8 mouse cellular contexts compared by ENCODE assay signal in the genomic region with DNA sequence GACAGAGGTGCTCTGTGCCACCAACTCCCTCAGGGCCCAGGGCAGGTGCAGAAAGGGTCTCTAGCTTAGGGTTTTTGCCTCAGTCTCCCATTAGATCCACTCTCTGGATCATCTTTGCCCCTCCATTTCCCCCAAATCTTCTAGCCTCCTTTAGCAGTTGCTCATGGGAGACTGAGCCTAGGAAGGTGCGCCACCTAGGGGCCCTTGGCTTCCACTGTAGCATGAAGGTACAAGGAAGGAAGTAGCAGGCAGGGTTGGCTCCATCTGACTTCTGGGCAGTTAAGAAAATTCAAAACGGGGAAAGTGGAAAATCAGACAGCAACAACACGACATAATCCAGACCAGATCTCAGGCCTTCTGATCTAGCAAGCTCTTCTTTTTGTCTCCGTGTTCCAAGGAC. TPM values are rescaled to one million over a fixed set of nuclear protein-coding genes. Genes with fewer than 3 reads are reported as not detected.
DNase-seq lines count a peak whose midpoint lies in the region; ATAC-seq and TF ChIP-seq lines count a peak whose summit lies in the region.
"Had no signal": no experiment of that assay in that cellular context is flagged by ENCODE, and none has a peak within 500 bp of the region (broad histone marks: within the 10 kb centered on the region; RNA-seq: fewer than 3 reads in every experiment).

No protein-coding gene starts in this region.

- H3K9ac ChIP-seq in ES-E14 (ENCODE audit: insufficient read depth, low read depth, low read length, poor library complexity, severe bottlenecking), result no peak overlapping the region
- no peak overlapping the region for H3K9ac ChIP-seq in forebrain, postnatal 0 days
- no peak overlapping the region for H3K9ac ChIP-seq in lung, postnatal 0 days (replicated peaks; ENCODE audit: low read depth)
- H3K9ac ChIP-seq: limb, embryonic 13.5 days had no signal

- no peak overlapping the region for H3K27ac ChIP-seq in ES-E14 (ENCODE audit: insufficient read depth, low read depth, low read length, poor library complexity, severe bottlenecking)
- H3K27ac ChIP-seq in forebrain, postnatal 0 days (ENCODE audit: low read depth, low read length), result no peak overlapping the region
- H3K27ac ChIP-seq in lung, postnatal 0 days (ENCODE audit: low read length), result no peak overlapping the region
- H3K27ac ChIP-seq in small intestine, adult 2 months (ENCODE audit: insufficient read depth, low read depth, low read length), result no peak overlapping the region
- H3K27ac ChIP-seq: limb, embryonic 13.5 days had no signal

- TF ChIP-seq CTCF in forebrain, postnatal 0 days (IDR thresholded peaks at IDR 0.05; ENCODE audit: low read depth), result peak; percentile 95
- peak; percentile 90 for TF ChIP-seq CTCF in lung, postnatal 0 days (IDR thresholded peaks at IDR 0.05)
- TF ChIP-seq CTCF in small intestine, adult 2 months (IDR thresholded peaks at IDR 0.05; ENCODE audit: extremely low read depth, insufficient read length, insufficient replicate concordance, low read depth, low read length), result peak; percentile 79; the same call in 1 of the 2 replicates

- H3K4me3 ChIP-seq in ES-E14 (ENCODE audit: insufficient read depth in 1 of 2, low read depth in 1 of 2, low read length in 2 of 2, poor library complexity in 1 of 2, severe bottlenecking in 1 of 2), result no peak overlapping the region
- H3K4me3 ChIP-seq in forebrain, postnatal 0 days (ENCODE audit: low read depth, low read length), result no peak overlapping the region
- no peak overlapping the region for H3K4me3 ChIP-seq in lung, postnatal 0 days (ENCODE audit: low read depth, low read length)
- H3K4me3 ChIP-seq in small intestine, adult 2 months (ENCODE audit: low read depth, low read length), result no peak overlapping the region
- H3K4me3 ChIP-seq: limb, embryonic 13.5 days had no signal

- DNase-seq in B cell, adult 2 months, result peak; percentile 61 to 69
- DNase-seq in ES-E14 (ENCODE audit: low read depth, low spot score), result no peak
- peak; percentile 66 to 71 for DNase-seq in cerebellum, adult 18-20 months
- DNase-seq in forebrain, postnatal 0 days, result peak; percentile 90
- peak; percentile 60 for DNase-seq in kidney, postnatal 14 days
- DNase-seq in lung, postnatal 0 days (ENCODE audit: low spot score), result peak; percentile 72

- no peak for TF ChIP-seq POLR2A in small intestine, adult 2 months (IDR thresholded peaks at IDR 0.05; ENCODE audit: low read depth, low read length)

- peaks cover 0 to 10% of the 10 kb centered on the region in 2 experiments; a peak in 1 of 4 replicates for H3K4me1 ChIP-seq in ES-E14 (ENCODE audit: control insufficient read depth in 2 of 2, insufficient read depth in 2 of 2, low read length in 2 of 2, poor library complexity in 1 of 2)
- peaks cover 16% of the 10 kb centered on the region for H3K4me1 ChIP-seq in forebrain, postnatal 0 days (ENCODE audit: insufficient read depth)
- H3K4me1 ChIP-seq in lung, postnatal 0 days (ENCODE audit: insufficient read depth, low read depth, low read length), result peaks cover 6% of the 10 kb centered on the region; the same call in 1 of the 2 replicates
- no peaks in the 10 kb centered on the region for H3K4me1 ChIP-seq in small intestine, adult 2 months (ENCODE audit: control insufficient read depth, insufficient read depth, insufficient read length, low read length)

- TF ChIP-seq EP300 in lung, postnatal 0 days (IDR thresholded peaks at IDR 0.05), result no peak

- no peak overlapping the region for H3K4me2 ChIP-seq in forebrain, postnatal 0 days (ENCODE audit: low read depth)
- no peak overlapping the region for H3K4me2 ChIP-seq in lung, postnatal 0 days (replicated peaks; ENCODE audit: low read depth, low read length)
- H3K4me2 ChIP-seq: limb, embryonic 13.5 days had no signal

- in situ Hi-C loops in ES-E14 (cut with MboI; ENCODE audit: low sequenced_read_pairs in 2 of 2, unreplicated experiment in 2 of 2), result loop anchor here in 1 of 2 experiments (25.0 kb wide), 1 partner anchor 131 kb away; no protein-coding TSS in a partner anchor

- H3K36me3 ChIP-seq in ES-E14 (ENCODE audit: control insufficient read depth, insufficient read depth, low read length, poor library complexity, severe bottlenecking), result no peaks in the 10 kb centered on the region
- no peaks in the 10 kb centered on the region for H3K36me3 ChIP-seq in forebrain, postnatal 0 days (ENCODE audit: insufficient read depth)
- no peaks in the 10 kb centered on the region for H3K36me3 ChIP-seq in lung, postnatal 0 days (ENCODE audit: insufficient read depth, low read length)
- no peaks in the 10 kb centered on the region for H3K36me3 ChIP-seq in small intestine, adult 2 months (ENCODE audit: control insufficient read depth, insufficient read depth, low read length)
- H3K36me3 ChIP-seq: limb, embryonic 13.5 days had no signal

- H3K27me3 ChIP-seq in forebrain, postnatal 0 days (ENCODE audit: insufficient read depth, low read length), result no peaks in the 10 kb centered on the region
- H3K27me3 ChIP-seq in lung, postnatal 0 days (replicated peaks; ENCODE audit: insufficient read depth, low read length), result peaks cover 4% of the 10 kb centered on the region; the same call in 1 of the 2 replicates
- no peaks in the 10 kb centered on the region for H3K27me3 ChIP-seq in small intestine, adult 2 months (ENCODE audit: control insufficient read depth, insufficient read depth, low read length)

- no peaks in the 10 kb centered on the region for H3K9me3 ChIP-seq in ES-E14 (ENCODE audit: control insufficient read depth, insufficient read depth, low read depth, low read length)
- no peaks in the 10 kb centered on the region for H3K9me3 ChIP-seq in forebrain, postnatal 0 days (ENCODE audit: low read length)
- H3K9me3 ChIP-seq in lung, postnatal 0 days (ENCODE audit: low read length), result no peaks in the 10 kb centered on the region
- H3K9me3 ChIP-seq: limb, embryonic 13.5 days had no signal

- 11% methylated on average over 4 of the region's 4 CpGs for WGBS in forebrain, postnatal 0 days
- 5% methylated on average over 4 of the region's 4 CpGs for WGBS in lung, postnatal 0 days
- whole genome bisulfite sequencing in small intestine, adult 2 months, result 9% methylated on average over 4 of the region's 4 CpGs

- peak; percentile 67 for ATAC-seq in forebrain, postnatal 0 days
- ATAC-seq in lung, postnatal 0 days, result peak; percentile 51; the same call in 1 of the 2 replicates

TF ChIP-seq in ES-E14, 5 proteins besides CTCF, POLR2A, EP300 and RAD21:
- TF ChIP-seq HCFC1 (IDR thresholded peaks at IDR 0.05; ENCODE audit: borderline replicate concordance, insufficient read depth, low read length), result no peak
- no peak for TF ChIP-seq MAFK (IDR thresholded peaks at IDR 0.05; ENCODE audit: insufficient read depth, low read depth, low read length)
- TF ChIP-seq ZNF384 (IDR thresholded peaks at IDR 0.05; ENCODE audit: low read depth, low read length), result no peak
- TF ChIP-seq CHD2 (IDR thresholded peaks at IDR 0.05; ENCODE audit: low read depth, low read length), result no peak
- peak; percentile 51; the same call in 1 of the 2 replicates for TF ChIP-seq ZC3H11A (IDR thresholded peaks at IDR 0.05; ENCODE audit: borderline replicate concordance, low read depth, low read length)
TF ChIP-seq in ES-E14: peak in this region for 1.

RNA-seq across cellular contexts. Expression of a gene that starts 36.4 kb away (rescaled TPM):
- 7.7 and 8.6 TPM in 2 replicates for total RNA-seq in ES-E14 (2012; rRNA removed)
- total RNA-seq in forebrain, postnatal 0 days (2014; rRNA removed), result 43.9 and 47.1 TPM in 2 replicates
- 40.4 and 56.4 TPM in 2 replicates for polyA plus RNA-seq in forebrain, postnatal 0 days (2015; fragmentation: Nextera tagmentation; extraction: Ambion mirVana)
- 24.6 and 26.1 TPM in 2 replicates for polyA plus RNA-seq in lung, postnatal 0 days (2015; fragmentation: Nextera tagmentation; extraction: Ambion mirVana)
- polyA plus RNA-seq in small intestine, adult 2 months (2012; rRNA removed), result 6.5 and 10.6 TPM in 2 replicates
